Mouse (Mus musculus): Measurements from ENCODE around the gene Gtse1.
"Not testable (repeated sequence)": the region's sequence is repeated elsewhere in the genome, so short reads cannot be mapped to it uniquely, and the experiment has no call there.

Gtse1 gene

GRCm38 (mm10) chr15:85859490-85860031, at the start of gene Gtse1:
Gene Gtse1 (plus strand): TSS chr15:85859745.
- peak; percentile 92 to 95 for DNase-seq (ENCODE audit: low spot score in 2 of 2)

DNA sequence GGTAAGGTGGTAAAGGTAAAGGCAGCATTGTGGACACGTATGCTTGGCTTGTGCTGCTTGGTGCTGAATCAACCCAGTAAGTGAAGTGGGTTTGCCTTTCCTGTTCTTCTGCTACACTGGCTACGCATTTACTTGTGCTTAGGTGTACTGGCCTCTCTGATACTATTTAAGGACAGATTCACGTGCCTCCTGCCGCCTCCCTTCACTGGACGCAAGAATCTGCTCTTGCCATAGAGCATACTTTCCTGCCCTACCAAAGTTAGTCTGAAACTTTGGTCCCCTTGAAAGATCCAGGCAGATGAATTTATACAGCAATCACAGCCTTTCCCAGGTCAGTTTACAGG, 49.1 kb upstream of the Gtse1 start:
- DNase-seq (ENCODE audit: low spot score in 2 of 2) = no peak

GRCm38 (mm10) chr15:85810806-85811521, 48.6 kb upstream of the Gtse1 start:
- DNase-seq (ENCODE audit: low spot score in 2 of 2) = peak; percentile 11 to 21

- peak; percentile 97 to 98 for DNase-seq (ENCODE audit: low spot score in 2 of 2)
Measured at GRCm38 (mm10) chr15:85811535-85812277, 47.8 kb upstream of the Gtse1 start, which contains the start of gene Cdpf1. Gene Cdpf1 (minus strand): TSS chr15:85811697.

- DNase-seq (ENCODE audit: low spot score in 2 of 2) = no peak
Measured at GRCm38 (mm10) chr15:85813428-85813827, 46.1 kb upstream of the Gtse1 start.

GRCm38 (mm10) chr15:85821203-85822010, 38.1 kb upstream of the Gtse1 start, which contains the start of gene Pkdrej:
Gene Pkdrej (minus strand): TSS chr15:85821734.
- DNase-seq (ENCODE audit: low spot score in 2 of 2) = no peak

GRCm38 (mm10) chr15:85822011-85822359, 37.6 kb upstream of the Gtse1 start:
- DNase-seq (ENCODE audit: low spot score in 2 of 2) = no peak

- DNase-seq (ENCODE audit: low spot score in 2 of 2) = no peak
Measured at GRCm38 (mm10) chr15:85826676-85827075, 32.9 kb upstream of the Gtse1 start.

DNA sequence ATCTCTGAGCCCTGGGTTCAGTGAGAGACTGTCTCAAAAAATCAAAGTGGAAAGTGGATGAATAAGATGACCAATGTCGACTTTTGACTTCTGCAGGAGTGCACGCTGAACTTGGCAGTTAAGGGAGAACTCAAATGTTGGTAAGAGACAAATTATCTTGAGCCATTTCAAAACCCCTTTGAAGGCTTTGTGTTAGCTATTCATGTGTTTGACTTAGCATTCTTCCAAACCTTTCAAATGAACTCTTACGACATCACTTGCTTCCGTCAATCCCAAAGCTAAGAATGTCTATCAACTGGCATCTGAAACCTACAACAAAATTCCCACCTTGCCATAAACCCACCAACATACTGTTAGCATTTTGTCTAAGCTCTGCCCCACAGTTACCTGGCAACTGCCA, 31.5 kb upstream of the Gtse1 start:
- DNase-seq (ENCODE audit: low spot score in 2 of 2) = no peak

DNA sequence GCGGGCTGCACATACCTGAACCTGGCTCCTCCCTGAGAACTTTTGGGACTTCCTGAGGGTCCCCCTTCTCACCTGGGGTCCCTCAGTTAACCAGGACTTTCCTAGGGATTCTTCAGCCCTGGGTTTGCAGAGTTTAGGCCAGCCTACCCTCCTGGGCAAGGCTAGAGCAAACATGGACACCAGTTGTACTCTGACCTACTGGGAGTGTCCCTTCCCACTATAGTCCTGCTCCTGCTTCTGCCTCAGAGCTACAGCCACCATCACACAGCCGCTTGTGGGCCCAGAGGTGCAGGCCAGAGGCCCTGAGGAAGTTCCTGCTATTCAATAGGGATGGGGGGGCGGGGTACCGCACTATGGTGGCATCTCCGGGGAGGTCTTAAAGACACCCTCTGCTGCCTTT, 30.1 kb upstream of the Gtse1 start:
- DNase-seq (ENCODE audit: low spot score in 2 of 2) = no peak

DNA sequence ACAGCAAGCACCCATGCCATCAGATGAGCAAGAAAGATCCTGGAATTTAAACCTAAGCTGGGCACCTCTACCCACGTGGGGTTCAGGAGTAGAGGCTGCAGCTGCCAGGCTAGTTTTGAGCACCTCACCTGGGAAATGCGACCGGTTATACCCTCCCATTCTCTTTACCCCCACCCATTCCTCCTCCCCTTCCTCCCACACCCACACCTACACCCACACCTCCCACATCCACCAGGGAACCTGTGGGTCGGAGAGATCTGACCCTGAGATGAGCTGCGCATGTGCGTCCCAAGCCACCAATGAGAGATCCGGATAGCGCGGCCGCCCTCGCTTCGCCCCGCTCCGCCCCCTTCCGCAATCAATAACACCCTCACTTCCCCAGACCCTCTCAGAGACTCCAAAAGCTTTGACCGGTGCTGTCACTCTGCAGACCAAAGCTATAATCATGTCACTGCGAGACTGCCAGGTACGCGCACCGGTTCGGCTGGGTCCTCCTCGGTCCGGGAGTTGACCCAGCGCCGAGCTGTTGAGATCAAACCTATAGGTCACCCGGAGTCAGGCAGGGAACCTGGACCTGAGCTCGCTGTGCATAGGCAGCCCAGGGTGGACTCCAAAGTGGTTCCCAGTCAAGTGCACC, 27.5 kb upstream of the Gtse1 start, which contains the start of gene Ttc38:
Gene Ttc38, plus strand, starts transcription at position 353 of the 637 bp plus-strand sequence.
- DNase-seq (ENCODE audit: low spot score in 2 of 2) = peak; percentile 89 to 91

DNA sequence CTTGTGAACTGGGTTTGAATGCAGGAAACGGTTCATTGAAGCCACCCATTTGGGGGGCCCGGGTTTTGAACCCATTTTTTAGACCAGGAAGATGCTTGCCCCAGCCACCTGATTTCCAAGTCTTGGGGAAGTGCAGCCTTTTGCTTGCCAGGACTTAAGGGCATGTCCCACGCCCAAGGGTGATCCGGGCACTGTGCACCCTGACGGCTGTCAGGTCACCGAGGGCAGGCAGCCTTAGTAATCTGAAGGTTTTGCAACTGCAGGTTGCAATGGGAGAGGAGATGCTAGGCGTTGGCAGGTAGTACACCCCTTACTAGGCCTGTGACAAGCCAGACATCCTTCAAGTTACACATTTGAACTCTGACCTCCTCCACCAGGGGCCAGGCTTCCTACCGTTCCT, 26.9 kb upstream of the Gtse1 start:
- DNase-seq (ENCODE audit: low spot score in 2 of 2) = no peak

DNA sequence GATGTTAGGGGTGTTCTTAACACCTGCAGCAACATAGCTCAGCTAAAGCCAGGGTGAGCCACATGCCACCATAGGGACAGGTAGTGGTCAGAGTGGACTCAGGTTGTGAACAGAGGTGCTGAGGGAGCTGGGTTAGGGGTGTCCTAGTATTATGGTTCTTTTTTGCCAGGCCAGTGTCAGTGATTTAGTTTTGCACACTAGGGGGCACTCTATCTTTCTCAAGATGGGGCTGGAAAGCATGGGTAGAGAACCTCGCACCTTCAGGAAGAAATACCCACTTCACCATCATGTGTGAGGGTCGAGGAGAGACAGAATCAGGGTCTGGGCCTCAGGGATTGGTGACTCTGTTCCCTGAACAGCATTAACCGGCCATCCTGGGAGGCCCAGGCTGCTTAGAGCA, 24.2 kb upstream of the Gtse1 start:
- no peak for DNase-seq (ENCODE audit: low spot score in 2 of 2)

- DNase-seq (ENCODE audit: low spot score in 2 of 2) = no peak
Measured at GRCm38 (mm10) chr15:85836887-85837286, 22.7 kb upstream of the Gtse1 start.

GRCm38 (mm10) chr15:85840983-85841382, 18.6 kb upstream of the Gtse1 start:
- DNase-seq (ENCODE audit: low spot score in 2 of 2) = peak in 1 of 2 experiments; percentile 8

DNA sequence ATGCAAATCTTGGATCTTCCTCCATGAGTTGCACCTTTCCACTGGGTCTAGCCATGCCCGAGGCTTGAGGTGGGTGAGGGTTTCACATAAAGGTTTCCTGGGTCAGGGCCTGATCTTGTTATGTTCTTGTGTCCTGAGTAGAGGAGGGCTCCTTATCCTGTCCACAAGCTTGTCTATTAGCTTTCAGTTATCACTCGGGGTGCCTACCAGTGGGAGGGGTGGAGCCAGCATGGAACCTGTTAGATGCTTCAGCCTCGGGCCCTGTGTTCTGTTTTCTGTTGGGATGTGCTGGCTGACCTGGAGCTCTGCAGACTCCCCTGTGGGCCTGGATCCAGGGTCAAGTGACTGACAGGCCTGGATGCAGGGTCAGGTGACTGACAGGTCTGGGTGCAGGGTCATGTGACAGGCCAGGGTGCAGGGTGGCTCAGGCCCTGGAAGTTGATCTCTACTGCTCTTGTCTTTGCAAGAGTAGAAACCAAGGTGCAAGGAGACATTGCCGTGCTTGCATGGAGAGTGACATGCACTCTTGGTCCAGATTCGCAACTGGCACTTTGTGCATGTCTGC, 17.7 kb upstream of the Gtse1 start:
- DNase-seq (ENCODE audit: low spot score in 2 of 2) = no peak

- DNase-seq (ENCODE audit: low spot score in 2 of 2) = no peak
Measured at GRCm38 (mm10) chr15:85845071-85845470, 14.5 kb upstream of the Gtse1 start.

DNA sequence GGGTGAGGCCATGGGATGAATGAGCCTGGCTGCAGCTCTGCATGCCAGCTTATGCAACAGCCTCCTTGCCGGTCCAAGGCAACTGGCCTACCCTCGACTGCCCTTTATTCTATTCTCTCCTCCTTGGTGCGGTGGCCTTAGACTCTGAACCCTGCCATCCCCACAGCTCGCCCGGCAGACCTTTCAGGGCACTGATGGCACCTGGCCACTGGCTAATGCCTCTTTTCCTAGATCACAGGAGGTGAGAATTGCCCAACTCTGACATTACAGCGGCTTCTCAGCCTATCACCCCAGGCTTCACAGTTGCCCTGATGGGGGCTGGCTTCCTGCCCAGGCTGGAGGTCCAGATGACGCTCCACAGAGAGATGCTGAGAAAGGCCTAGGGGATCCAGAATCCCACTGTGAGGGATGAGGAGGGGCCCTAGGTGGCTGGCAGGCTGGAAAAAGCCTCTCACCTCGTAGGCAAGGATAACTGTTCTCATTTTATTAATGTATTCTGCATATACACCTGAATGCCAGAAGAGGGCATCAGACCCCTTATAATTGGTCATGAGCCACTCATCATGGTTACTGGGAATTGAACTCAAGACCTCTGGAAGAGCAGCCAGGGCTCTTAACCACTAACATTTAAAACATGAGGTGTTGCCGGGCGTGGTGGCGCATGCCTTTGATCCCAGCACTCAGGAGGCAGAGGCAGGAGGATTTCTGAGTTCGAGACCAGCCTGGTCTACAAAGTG, 7.7 kb upstream of the Gtse1 start:
- DNase-seq (ENCODE audit: low spot score in 2 of 2) = no peak

- peak in 1 of 2 experiments; percentile 11 for DNase-seq (ENCODE audit: low spot score in 2 of 2)
Measured at GRCm38 (mm10) chr15:85858980-85859489, 510 bp upstream of the Gtse1 start.

GRCm38 (mm10) chr15:85865913-85866312, 6.4 kb downstream of the Gtse1 start:
- DNase-seq (ENCODE audit: low spot score in 2 of 2) = not testable (repeated sequence)

All from spleen, postnatal 36 days (tissue).